Mouse (Mus musculus) MEL (cell line): ENCODE results near the gene Chsy1.
A peak's percentile ranks its signal among the peaks of the same experiment; 100 is the strongest.

Experiments used
- BHLHE40 ChIP-seq: IDR thresholded peaks from 2 replicates; pipeline ENCODE4 v1.6.1; 2012; ENCODE audit warnings: low read depth, mild to moderate bottlenecking, inconsistent platforms, low read length, improper control_type of control experiment, borderline replicate concordance
- CHD2 ChIP-seq: IDR thresholded peaks from 2 replicates; pipeline ENCODE4 v1.6.1; 2011; ENCODE audit warnings: low read length, improper control_type of control experiment
- CTCF ChIP-seq, 3 experiments: IDR thresholded peaks in 2 of 3; conservative IDR thresholded peaks in 1 of 3; 2 replicates each; pipeline ENCODE4 v1.5.1; 2011 to 2012; ENCODE audit warnings: low read length in 3 of 3, low read depth in 2 of 3, mild to moderate bottlenecking in 2 of 3, improper control_type of control experiment in 1 of 3, inconsistent platforms in 1 of 3, mixed read lengths in 1 of 3, moderate library complexity in 1 of 3; ENCODE audit not compliant: control insufficient read depth in 1 of 3, insufficient read depth in 1 of 3, poor library complexity in 1 of 3, severe bottlenecking in 1 of 3
- EP300 ChIP-seq, 2 experiments: IDR thresholded peaks; 2 replicates each; pipeline ENCODE4 v1.6.1; 2011; ENCODE audit warnings: improper control_type of control experiment in 2 of 2, low read length in 2 of 2, low read depth in 1 of 2, mild to moderate bottlenecking in 1 of 2
- GABPA ChIP-seq: IDR thresholded peaks from 2 replicates; pipeline ENCODE4 v1.6.1; 2012; ENCODE audit warnings: low read depth, mild to moderate bottlenecking, inconsistent platforms, low read length, improper control_type of control experiment, moderate library complexity
- GATA1 ChIP-seq: IDR thresholded peaks from 2 replicates; pipeline ENCODE4 v1.6.1; 2011; ENCODE audit warnings: low read depth, low read length, improper control_type of control experiment
- JUND ChIP-seq: IDR thresholded peaks from 2 replicates; pipeline ENCODE4 v1.6.1; 2011; ENCODE audit warnings: low read depth, mild to moderate bottlenecking, improper control_type of control experiment, low read length
- KAT2A ChIP-seq: conservative IDR thresholded peaks from 2 replicates; pipeline ENCODE4 v1.6.1; 2012; ENCODE audit warnings: low read depth, low read length, improper control_type of control experiment, inconsistent platforms
- MAZ ChIP-seq: IDR thresholded peaks from 2 replicates; pipeline ENCODE4 v1.6.1; 2012; ENCODE audit warnings: low read depth, mild to moderate bottlenecking, inconsistent platforms, low read length, improper control_type of control experiment
- POLR2A ChIP-seq, 2 experiments: IDR thresholded peaks; 2 replicates each; pipeline ENCODE4 v1.6.1; 2011 to 2012; ENCODE audit warnings: low read length in 2 of 2, mild to moderate bottlenecking in 2 of 2, control low read depth in 1 of 2, improper control_type of control experiment in 1 of 2, low read depth in 1 of 2, moderate library complexity in 1 of 2; ENCODE audit not compliant: control insufficient read depth in 1 of 2, insufficient read depth in 1 of 2, poor library complexity in 1 of 2
- TAL1 ChIP-seq: IDR thresholded peaks from 2 replicates; pipeline ENCODE4 v1.6.1; 2012; ENCODE audit warnings: mild to moderate bottlenecking, inconsistent platforms, low read length, moderate library complexity, mixed read lengths
- USF1 ChIP-seq: IDR thresholded peaks from 2 replicates; pipeline ENCODE4 v1.6.1; 2014; ENCODE audit warnings: low read depth, mild to moderate bottlenecking, inconsistent platforms, low read length, improper control_type of control experiment, moderate library complexity

GRCm38 (mm10) chr7:66113561-66113960, 4.2 kb downstream of the Chsy1 start:
- TF ChIP-seq KAT2A (no peak), POLR2A (IDR thresholded peaks at IDR 0.05; ENCODE audit: control insufficient read depth in 1 of 2, insufficient read depth in 1 of 2, low read depth in 1 of 2, low read length in 2 of 2, poor library complexity in 1 of 2) (no peak), CTCF (IDR thresholded peaks at IDR 0.05 in 2 of 3, conservative IDR thresholded peaks at IDR 0.05 in 1 of 3; ENCODE audit: control insufficient read depth in 1 of 3, insufficient read depth in 1 of 3, low read depth in 2 of 3, low read length in 3 of 3, poor library complexity in 1 of 3, severe bottlenecking in 1 of 3) (no peak), GABPA (no peak), USF1 (no peak), MAZ (no peak), TAL1 (0 out of 2 replicates have a peak, but pooled peaks have one; percentile 7), CHD2 (no peak), EP300 (IDR thresholded peaks at IDR 0.05; ENCODE audit: low read depth in 1 of 2, low read length in 2 of 2) (peak in 1 of 2 experiments; percentile 12; a peak in 1 of 4 replicates), BHLHE40 (no peak), JUND (no peak), GATA1 (no peak)
